Mouse (Mus musculus) embryonic facial prominence, embryonic 10.5 days (tissue): ENCODE data around the gene Ccsap. TPM values are rescaled to one million over a fixed set of nuclear protein-coding genes. Genes with fewer than 3 reads are reported as not detected.

Source experiments
- DNase-seq: peaks from one replicate; pipeline ENCODE4 v3.0.0-alpha.2; 2017; ENCODE audit warnings: low spot score
- H3K27ac ChIP-seq: fragments of 300-500 bp; sonication (generic); replicated peaks from 2 replicates; pipeline ENCODE4 v1.5.1; 2016; ENCODE audit warnings: mild to moderate bottlenecking
- H3K27me3 ChIP-seq: fragments of 300-500 bp; sonication (generic); replicated peaks from 2 replicates; pipeline ENCODE4 v1.6.1; 2016; ENCODE audit warnings: low read depth, mild to moderate bottlenecking; ENCODE audit not compliant: poor library complexity, severe bottlenecking
- H3K36me3 ChIP-seq: fragments of 300-500 bp; sonication (generic); replicated peaks from 2 replicates; pipeline ENCODE4 v1.6.1; 2016; ENCODE audit warnings: mild to moderate bottlenecking, moderate library complexity
- H3K4me1 ChIP-seq: fragments of 300-500 bp; sonication (generic); 2 replicates; pipeline ENCODE4 v1.6.1; 2016
- H3K4me3 ChIP-seq: fragments of 300-500 bp; sonication (generic); 2 replicates; pipeline ENCODE4 v1.5.1; 2016; ENCODE audit warnings: mild to moderate bottlenecking, moderate library complexity
- H3K9me3 ChIP-seq: fragments of 300-500 bp; sonication (generic); 2 replicates; pipeline ENCODE4 v1.6.1; 2016; ENCODE audit warnings: mild to moderate bottlenecking
- WGBS: fragments of 180-500 bp; shearing (Covaris S2); methylation state at CpG from one replicate; pipeline ENCODE4 v1.1.7; 2016; 5-methylcytosine and 5-hydroxymethylcytosine counted together
- polyA plus RNA-seq: library from polyadenylated mRNA; unstranded; fragments of >200 nt; fragmentation: Nextera tagmentation; extraction: Ambion mirVana; gene quantifications from 2 replicates; pipeline ENCODE4 v1.2.1, GENCODE M21; 2016

Gene Ccsap
- polyA plus RNA-seq, 1 experiment from 2014 or later: 5.6 TPM

- Histone ChIP-seq H3K4me1 (peaks cover 28% of the 10 kb centered on the region), H3K4me3 (no peak overlapping the region), H3K36me3 (no peaks in the 10 kb centered on the region), H3K9me3 (peaks cover 6% of the 10 kb centered on the region; the same call in 1 of the 2 replicates), H3K27me3 (no peaks in the 10 kb centered on the region), H3K27ac (no peak overlapping the region)
- DNase-seq: no peak
- WGBS: 93% methylated on average over 15 of the region's 15 CpGs
These were observed 62.1 kb downstream of the Ccsap start for GRCm38 (mm10) chr8:123797928-123798327.

- Histone ChIP-seq H3K4me1 (peaks cover 32% of the 10 kb centered on the region), H3K9me3 (peaks cover 6% of the 10 kb centered on the region; the same call in 1 of the 2 replicates), H3K27ac (no peak overlapping the region), H3K27me3 (0 out of 2 replicates have a peak, but pooled peaks cover 5% of the 10 kb centered on the region), H3K4me3 (no peak overlapping the region), H3K36me3 (no peaks in the 10 kb centered on the region)
- WGBS: 39% methylated on average over 4 of the region's 4 CpGs
- DNase-seq: no peak
These were observed 63.3 kb downstream of the Ccsap start for GRCm38 (mm10) chr8:123796758-123797157.

DNA sequence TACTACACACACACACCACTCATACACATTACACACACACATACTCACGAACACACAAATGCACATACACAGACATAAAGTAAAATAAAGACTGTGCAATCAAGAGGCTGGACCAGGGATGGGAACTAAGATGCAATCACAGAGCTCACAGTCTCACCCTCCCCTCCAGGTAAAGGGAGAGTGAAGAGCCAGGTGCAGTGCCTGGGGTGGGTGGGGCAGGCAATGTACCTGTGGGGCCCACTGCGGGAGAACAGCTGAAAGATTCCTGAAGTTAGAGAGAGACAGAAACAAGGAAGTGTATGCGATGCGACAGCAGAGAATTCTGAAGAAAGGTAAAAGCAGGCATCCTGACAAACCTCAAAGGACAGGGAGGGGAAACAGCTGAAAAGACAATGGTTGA lies 65.2 kb downstream of the Ccsap start:
- Histone ChIP-seq H3K27ac (no peak overlapping the region), H3K9me3 (no peaks in the 10 kb centered on the region), H3K27me3 (peaks cover 9% of the 10 kb centered on the region; the same call in 1 of the 2 replicates), H3K4me1 (peaks cover 41% of the 10 kb centered on the region), H3K36me3 (no peaks in the 10 kb centered on the region), H3K4me3 (no peak overlapping the region)
- no peak for DNase-seq
- 83% methylated on average over 4 of the region's 4 CpGs for WGBS

DNA sequence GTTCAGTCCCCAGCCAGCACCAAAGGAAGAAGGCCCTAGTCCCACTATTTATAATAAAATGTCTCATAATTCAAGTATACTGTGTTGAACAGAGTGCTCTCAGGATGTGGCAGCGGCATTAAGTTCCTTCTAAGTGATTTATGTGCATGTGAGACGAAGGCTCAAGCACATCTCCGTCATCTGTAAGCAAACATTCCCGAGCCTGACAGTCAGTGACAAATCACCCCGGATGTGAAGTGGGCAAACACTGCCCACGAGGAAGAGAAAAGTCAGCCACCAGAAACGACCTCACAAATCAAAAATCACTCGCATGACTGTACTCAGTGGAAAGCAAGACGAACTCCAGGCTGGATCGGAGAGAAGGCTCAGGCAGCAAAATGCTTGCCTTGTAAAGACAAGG lies 66.1 kb downstream of the Ccsap start:
- Histone ChIP-seq H3K4me3 (no peak overlapping the region), H3K4me1 (peaks cover 33% of the 10 kb centered on the region), H3K9me3 (no peaks in the 10 kb centered on the region), H3K27ac (no peak overlapping the region), H3K27me3 (peaks cover 9% of the 10 kb centered on the region; the same call in 1 of the 2 replicates), H3K36me3 (no peaks in the 10 kb centered on the region)
- no peak for DNase-seq
- 74% methylated on average over 10 of the region's 10 CpGs for WGBS

DNA sequence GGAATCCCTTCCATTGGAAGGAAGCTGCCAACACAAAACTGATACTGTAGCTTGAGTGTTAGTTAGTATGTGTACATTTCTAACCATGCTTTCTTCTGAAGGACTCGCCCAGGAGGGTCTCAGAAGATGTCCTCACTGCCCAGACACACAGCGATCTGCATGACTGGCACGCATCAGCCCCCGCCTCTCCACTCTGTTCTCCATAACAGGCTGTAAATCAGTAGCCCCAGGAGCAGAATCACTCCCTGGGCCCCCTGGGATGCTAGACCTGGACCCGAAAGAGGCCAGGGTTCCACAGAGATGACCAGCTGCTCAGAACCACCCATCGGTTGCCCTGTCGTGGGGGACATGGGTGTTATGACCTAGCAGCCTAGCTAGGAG lies 68.2 kb downstream of the Ccsap start:
- peak overlapping the region; percentile 71 for H3K27ac ChIP-seq
- peaks cover 11% of the 10 kb centered on the region for H3K27me3 ChIP-seq
- H3K4me1 ChIP-seq: peaks cover 36% of the 10 kb centered on the region
- no peaks in the 10 kb centered on the region for H3K36me3 ChIP-seq
- 78% methylated on average over 7 of the region's 7 CpGs for WGBS
- DNase-seq: no peak
- H3K9me3 ChIP-seq: no peaks in the 10 kb centered on the region
- H3K4me3 ChIP-seq: no peak overlapping the region

DNA sequence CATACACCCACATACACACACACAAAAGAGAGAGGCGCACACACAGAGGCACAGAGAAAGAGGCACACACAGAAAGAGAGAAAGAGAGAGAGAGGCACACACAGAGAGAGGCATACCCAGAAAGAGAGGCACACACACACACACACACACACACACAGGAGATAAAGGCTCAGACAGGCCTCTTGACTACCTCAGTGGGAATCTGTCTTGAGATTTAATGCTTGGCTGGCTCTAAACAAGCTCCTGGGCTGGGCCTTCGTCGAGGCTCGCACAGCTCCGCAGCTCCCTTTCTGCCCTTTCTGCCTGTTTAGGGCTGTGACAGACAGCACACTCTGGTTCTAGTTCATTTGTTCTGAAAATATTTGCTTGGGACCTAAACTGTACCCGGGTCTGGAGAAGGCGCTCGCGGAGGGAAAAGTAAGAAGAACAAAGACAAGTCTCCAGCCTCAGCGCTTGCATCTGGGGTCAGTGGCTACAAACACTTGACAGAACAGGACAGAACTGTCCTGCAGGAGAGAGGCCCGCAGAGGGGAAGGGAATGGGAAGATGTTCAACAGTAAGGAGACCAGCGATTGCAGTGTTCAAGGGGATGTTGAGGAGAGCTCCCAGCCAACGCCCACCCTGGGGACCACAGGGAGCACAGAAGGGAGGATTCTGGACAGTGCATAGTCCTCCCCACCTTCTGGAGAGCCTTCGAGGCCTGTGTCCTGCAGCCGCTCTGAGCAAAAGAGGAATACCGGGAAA lies 68.7 kb downstream of the Ccsap start:
- Histone ChIP-seq H3K9me3 (no peaks in the 10 kb centered on the region), H3K4me1 (peaks cover 32% of the 10 kb centered on the region), H3K27me3 (peaks cover 17% of the 10 kb centered on the region), H3K36me3 (no peaks in the 10 kb centered on the region), H3K4me3 (no peak overlapping the region), H3K27ac (peak overlapping the region; percentile 71)
- peak; percentile 27 for DNase-seq
- WGBS: 55% methylated on average over 16 of the region's 16 CpGs

Other genes with a start within 250 kb of the Ccsap start
- 6.2 and 6.3 TPM in 2 replicates for gene Rhou, start 206.3 kb downstream of the Ccsap start, polyA plus RNA-seq
- gene Rab4a, start 54.2 kb downstream of the Ccsap start, polyA plus RNA-seq: 56.8 and 58.0 TPM in 2 replicates
- 0.80 and 1.3 TPM in 2 replicates for gene Acta1, start 34.5 kb upstream of the Ccsap start, polyA plus RNA-seq
- 54.2 and 60.6 TPM in 2 replicates for gene Nup133, start 89.1 kb upstream of the Ccsap start, polyA plus RNA-seq
- gene Abcb10, start 122.9 kb upstream of the Ccsap start, polyA plus RNA-seq: 17.3 and 19.2 TPM in 2 replicates
- gene Taf5l, start 161.2 kb upstream of the Ccsap start, polyA plus RNA-seq: 46.4 and 46.7 TPM in 2 replicates
- 8.4 and 9.3 TPM in 2 replicates for gene Urb2, start 161.3 kb upstream of the Ccsap start, polyA plus RNA-seq